Mouse (Mus musculus): ENCODE measurements at regions not wholly inside any gene's neighbourhood (a gene's known extent, or its start where the extent isn't known, plus 50 kb on each side); places are given as distances from the start of the nearest gene placed in this dataset.

- no peak for DNase-seq (ENCODE audit: low spot score in 2 of 2)
Measured at GRCm38 (mm10) chr3:38257076-38257842, 227.4 kb downstream of the Ankrd50 start.

GRCm38 (mm10) chr3:38255674-38256073 lies 229.0 kb downstream of the Ankrd50 start:
- no peak for DNase-seq (ENCODE audit: low spot score in 2 of 2)

- DNase-seq (ENCODE audit: low spot score in 2 of 2): peak in 1 of 2 experiments; percentile 19
Measured at GRCm38 (mm10) chr3:38254896-38255295, 229.7 kb downstream of the Ankrd50 start.

- DNase-seq (ENCODE audit: low spot score in 2 of 2): no peak
Measured at GRCm38 (mm10) chr3:38251592-38251991, 233.1 kb downstream of the Ankrd50 start.

GRCm38 (mm10) chr3:38250552-38250951 lies 234.1 kb downstream of the Ankrd50 start:
- DNase-seq (ENCODE audit: low spot score in 2 of 2): no peak

GRCm38 (mm10) chr3:38248941-38249340 lies 235.7 kb downstream of the Ankrd50 start:
- DNase-seq (ENCODE audit: low spot score in 2 of 2): no peak

GRCm38 (mm10) chr3:38246439-38246838 lies 238.2 kb downstream of the Ankrd50 start:
- DNase-seq (ENCODE audit: low spot score in 2 of 2): no peak

GRCm38 (mm10) chr3:38243209-38243608 lies 241.4 kb downstream of the Ankrd50 start:
- no peak for DNase-seq (ENCODE audit: low spot score in 2 of 2)

GRCm38 (mm10) chr3:38237616-38238015 lies 247.0 kb downstream of the Ankrd50 start:
- DNase-seq (ENCODE audit: low spot score in 2 of 2): no peak

- no peak for DNase-seq (ENCODE audit: low spot score in 2 of 2)
Measured at GRCm38 (mm10) chr3:38235736-38236083, 248.9 kb downstream of the Ankrd50 start.

GRCm38 (mm10) chr3:38235033-38235735 lies 249.5 kb downstream of the Ankrd50 start:
- DNase-seq (ENCODE audit: low spot score in 2 of 2): no peak

- no peak for DNase-seq (ENCODE audit: low spot score in 2 of 2)
Measured at GRCm38 (mm10) chr3:38234534-38234933, 250.1 kb downstream of the Ankrd50 start.

GRCm38 (mm10) chr3:38234006-38234405 lies 250.6 kb downstream of the Ankrd50 start:
- no peak for DNase-seq (ENCODE audit: low spot score in 2 of 2)

GRCm38 (mm10) chr3:38233091-38233490 lies 251.6 kb downstream of the Ankrd50 start:
- DNase-seq (ENCODE audit: low spot score in 2 of 2): no peak

GRCm38 (mm10) chr3:38232111-38233076 lies 252.2 kb downstream of the Ankrd50 start:
- DNase-seq (ENCODE audit: low spot score in 2 of 2): peak in 1 of 2 experiments; percentile 26

- no peak for DNase-seq (ENCODE audit: low spot score in 2 of 2)
Measured at GRCm38 (mm10) chr3:38231506-38231905, 253.1 kb downstream of the Ankrd50 start.

GRCm38 (mm10) chr3:38230796-38231195 lies 253.8 kb downstream of the Ankrd50 start:
- no peak for DNase-seq (ENCODE audit: low spot score in 2 of 2)

- DNase-seq (ENCODE audit: low spot score in 2 of 2): no peak
Measured at GRCm38 (mm10) chr3:38229686-38230085, 255.0 kb downstream of the Ankrd50 start.

GRCm38 (mm10) chr3:38229051-38229450 lies 255.6 kb downstream of the Ankrd50 start:
- DNase-seq (ENCODE audit: low spot score in 2 of 2): no peak

GRCm38 (mm10) chr3:38227596-38227995 lies 257.0 kb downstream of the Ankrd50 start:
- DNase-seq (ENCODE audit: low spot score in 2 of 2): peak in 1 of 2 experiments; percentile 66

GRCm38 (mm10) chr3:38227121-38227520 lies 257.5 kb downstream of the Ankrd50 start:
- no peak for DNase-seq (ENCODE audit: low spot score in 2 of 2)

GRCm38 (mm10) chr3:38226147-38226546 lies 258.5 kb downstream of the Ankrd50 start:
- DNase-seq (ENCODE audit: low spot score in 2 of 2): no peak
